Mouse (Mus musculus) bone marrow macrophage, adult 2 months (primary cell): ENCODE data around the gene Onecut3. TPM values are rescaled to one million over a fixed set of nuclear protein-coding genes. Genes with fewer than 3 reads are reported as not detected.

Experiments used
- H3K27ac ChIP-seq: 2 replicates; pipeline ENCODE4 v1.5.1; 2012; ENCODE audit warnings: low read depth, low read length; ENCODE audit not compliant: insufficient read depth
- H3K4me1 ChIP-seq: 2 replicates; pipeline ENCODE4 v1.6.1; 2012; ENCODE audit warnings: low read length; ENCODE audit not compliant: control insufficient read depth, insufficient read depth
- H3K4me3 ChIP-seq: 2 replicates; pipeline ENCODE4 v1.5.1; 2012; ENCODE audit warnings: mild to moderate bottlenecking, low read length, moderate library complexity; ENCODE audit not compliant: insufficient read depth
- CTCF ChIP-seq: IDR thresholded peaks from 2 replicates; pipeline ENCODE4 v1.5.1; 2012; ENCODE audit warnings: low read depth, mild to moderate bottlenecking, low read length, moderate library complexity
- POLR2A ChIP-seq: IDR thresholded peaks from 2 replicates; pipeline ENCODE4 v1.6.1; 2012; ENCODE audit warnings: mild to moderate bottlenecking, low read depth, low read length, borderline replicate concordance
- polyA plus RNA-seq: library from polyadenylated mRNA; stranded (reverse); fragments of >200 nt; gene quantifications from 2 replicates; pipeline ENCODE4 v1.2.4, GENCODE M21; 2012; ENCODE audit not compliant: missing spikeins, insufficient read depth, insufficient read length

The Onecut3 gene
- polyA plus RNA-seq, 1 experiment: not detected

DNA sequence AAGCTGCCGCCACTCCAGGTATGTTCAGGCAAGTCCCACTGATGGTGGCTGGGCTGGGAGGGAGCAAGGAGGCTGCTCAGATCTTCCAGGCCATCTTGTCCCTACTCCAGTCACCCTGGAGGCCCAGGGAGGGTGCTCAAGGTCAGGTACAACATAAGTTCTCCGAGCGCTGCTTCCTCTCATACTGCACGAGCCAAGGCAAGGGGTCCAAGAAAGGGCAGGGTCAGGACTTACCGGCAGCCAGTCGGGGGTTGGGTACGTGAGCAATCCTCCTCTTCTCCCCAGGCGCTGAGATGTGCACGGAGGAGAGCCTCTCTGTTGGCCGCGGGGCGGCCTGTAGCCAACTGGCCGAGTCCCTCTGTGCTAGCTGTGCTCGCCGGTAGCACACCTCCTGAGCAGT, 52.9 kb downstream of the Onecut3 start:
- Histone ChIP-seq H3K4me1 (no peaks in the 10 kb centered on the region), H3K27ac (no peak overlapping the region), H3K4me3 (no peak overlapping the region)
- no peak for TF ChIP-seq POLR2A
- no peak for TF ChIP-seq CTCF

DNA sequence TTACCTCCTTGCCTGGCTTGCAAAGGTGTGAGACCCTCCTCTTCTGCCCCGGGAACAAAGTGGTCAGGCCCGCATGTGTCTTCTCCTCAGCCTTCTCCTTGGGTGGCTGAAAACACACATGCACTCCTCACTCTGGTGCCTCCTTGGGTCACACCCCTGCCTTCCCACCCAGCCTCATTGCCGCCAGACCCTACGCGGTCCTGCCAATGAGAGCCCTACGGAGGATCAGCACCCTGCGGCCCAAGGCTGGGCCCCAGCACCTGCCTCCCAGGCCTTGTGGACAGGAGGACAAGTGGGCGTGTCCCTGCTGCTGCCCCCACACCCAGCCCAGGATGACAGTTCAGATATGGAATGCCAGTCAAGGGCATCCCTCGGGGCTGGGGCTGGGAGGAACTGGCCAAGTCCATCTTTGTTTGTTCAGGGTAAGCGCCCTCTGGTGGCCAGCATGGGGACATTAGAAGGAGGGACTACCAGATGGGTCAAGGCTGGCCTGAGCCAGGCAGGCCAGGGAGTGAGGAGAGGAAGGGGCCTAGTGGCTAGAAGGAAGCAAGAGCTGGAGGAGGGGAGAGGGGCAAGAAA, 53.9 kb downstream of the Onecut3 start:
- Histone ChIP-seq H3K4me1 (no peaks in the 10 kb centered on the region), H3K4me3 (no peak overlapping the region), H3K27ac (no peak overlapping the region)
- TF ChIP-seq POLR2A (no peak), CTCF (peak; percentile 85)

DNA sequence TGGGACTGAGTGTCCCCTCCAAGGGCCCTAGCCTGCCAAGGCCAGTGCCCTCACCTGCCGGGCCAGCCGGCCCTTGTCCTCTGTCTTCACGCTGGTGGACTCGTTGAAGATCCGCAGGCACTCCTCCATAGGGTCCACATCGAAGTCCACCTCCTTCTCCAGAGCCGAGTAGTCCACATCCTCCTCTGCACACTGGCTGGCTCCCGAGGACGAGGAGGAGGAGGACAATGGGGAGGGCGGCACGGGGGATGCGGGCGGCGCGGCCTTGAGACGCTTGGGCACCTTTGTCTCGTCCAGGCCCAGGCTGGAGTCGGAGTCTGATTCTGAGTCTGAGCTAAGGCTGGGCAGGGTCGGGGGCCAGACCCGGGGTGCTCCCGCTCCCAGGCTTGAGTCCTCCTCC, 54.6 kb downstream of the Onecut3 start:
- H3K27ac ChIP-seq: no peak overlapping the region
- H3K4me3 ChIP-seq: no peak overlapping the region
- TF ChIP-seq CTCF (no peak), POLR2A (no peak)
- no peaks in the 10 kb centered on the region for H3K4me1 ChIP-seq

DNA sequence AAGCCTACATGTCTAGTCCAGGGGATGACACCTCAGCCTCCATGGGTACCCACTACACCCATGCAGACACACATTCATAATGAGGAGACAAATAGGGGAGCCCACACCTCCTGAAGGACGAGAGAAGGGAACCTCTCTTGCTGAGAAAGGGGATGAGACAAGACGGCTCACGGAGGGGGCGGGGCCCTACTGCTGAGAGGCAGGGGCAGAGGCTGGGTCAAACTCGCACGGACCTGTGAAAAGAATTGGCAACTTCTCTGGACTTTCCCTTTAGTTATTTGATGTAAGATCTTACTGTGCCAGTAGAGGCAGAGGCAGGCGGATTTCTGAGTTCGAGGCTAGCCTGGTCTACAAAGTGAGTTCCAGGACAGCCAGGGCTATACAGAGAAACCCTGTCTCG, 57.7 kb downstream of the Onecut3 start:
- Histone ChIP-seq H3K4me1 (no peaks in the 10 kb centered on the region; the same call in 1 of the 2 replicates), H3K27ac (no peak overlapping the region), H3K4me3 (no peak overlapping the region)
- TF ChIP-seq CTCF (no peak), POLR2A (no peak)

DNA sequence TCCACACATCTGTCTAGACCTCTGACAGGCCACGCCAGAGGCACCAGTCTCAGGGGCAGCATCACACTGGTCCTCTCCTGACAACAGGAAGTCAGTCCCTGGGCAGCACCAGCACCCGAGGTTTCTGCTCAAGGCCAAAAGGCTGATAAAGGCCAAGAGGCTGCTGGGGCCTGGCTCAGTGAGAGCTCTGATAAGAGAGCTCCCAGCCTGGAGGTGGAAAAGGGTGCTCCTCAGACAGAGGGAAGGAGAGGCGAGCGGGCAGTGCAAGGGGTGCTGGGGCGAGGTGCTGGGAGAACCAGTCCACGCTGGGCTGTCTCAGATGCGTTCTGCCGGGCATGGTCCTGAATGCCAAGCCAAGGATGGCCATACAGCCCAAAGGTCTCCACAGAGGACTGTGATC, 58.9 kb downstream of the Onecut3 start:
- H3K4me1 ChIP-seq: peaks cover 11% of the 10 kb centered on the region
- TF ChIP-seq CTCF (no peak), POLR2A (no peak)
- no peak overlapping the region for H3K4me3 ChIP-seq
- no peak overlapping the region for H3K27ac ChIP-seq

DNA sequence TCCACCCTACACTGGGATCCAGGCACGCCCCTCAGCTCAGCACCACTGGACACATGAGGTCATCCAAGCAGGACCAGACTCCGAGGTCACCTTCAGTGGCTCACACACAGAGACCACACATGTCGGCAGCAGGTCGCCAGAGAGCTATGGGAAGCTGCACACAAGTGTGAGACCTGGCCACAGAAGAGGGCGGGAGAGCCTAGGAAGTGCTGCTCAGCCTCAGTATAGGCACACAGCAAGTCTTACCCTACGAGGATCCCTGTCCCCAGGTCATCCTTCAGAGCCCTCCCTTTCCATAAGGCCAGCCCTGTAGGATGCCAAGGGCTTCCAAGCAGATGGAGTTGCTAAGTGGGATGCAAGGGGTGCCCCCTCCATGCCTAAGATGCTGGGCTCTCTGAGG, 59.4 kb downstream of the Onecut3 start:
- Histone ChIP-seq H3K27ac (no peak overlapping the region), H3K4me1 (peaks cover 15% of the 10 kb centered on the region), H3K4me3 (no peak overlapping the region)
- no peak for TF ChIP-seq POLR2A
- TF ChIP-seq CTCF: no peak

DNA sequence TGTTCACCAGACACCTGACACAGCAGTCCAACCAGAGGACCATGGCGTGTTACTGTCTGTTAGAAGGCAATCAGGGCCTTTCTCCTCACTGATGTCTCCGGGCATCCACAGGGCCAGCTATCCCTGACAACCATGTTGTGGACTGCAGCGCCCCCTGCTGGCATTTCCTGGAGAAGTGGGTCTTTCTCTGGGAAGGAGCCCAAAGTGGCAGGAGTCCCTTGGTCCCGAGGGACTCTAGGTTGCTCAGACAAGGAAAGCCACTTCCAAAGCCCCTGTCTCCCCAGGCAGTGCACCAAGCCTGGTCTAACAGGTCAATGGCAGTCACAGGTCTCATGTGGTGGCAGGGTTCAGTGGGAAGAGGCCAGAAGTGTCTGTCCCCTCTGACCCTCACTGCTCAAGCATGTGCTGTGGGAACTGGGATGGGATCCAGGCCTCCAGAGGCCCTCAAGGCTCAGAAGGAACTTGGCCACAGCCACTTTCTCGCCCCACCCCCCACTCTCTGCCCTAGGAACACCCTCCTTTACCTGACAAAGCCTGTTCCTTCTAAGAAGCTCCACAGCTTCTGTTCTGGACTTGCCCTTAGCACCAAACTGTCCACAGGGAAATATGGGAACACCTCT, 62.8 kb downstream of the Onecut3 start:
- no peak overlapping the region for H3K27ac ChIP-seq
- TF ChIP-seq CTCF (peak; percentile 80), POLR2A (no peak)
- peaks cover 27% of the 10 kb centered on the region for H3K4me1 ChIP-seq
- no peak overlapping the region for H3K4me3 ChIP-seq

DNA sequence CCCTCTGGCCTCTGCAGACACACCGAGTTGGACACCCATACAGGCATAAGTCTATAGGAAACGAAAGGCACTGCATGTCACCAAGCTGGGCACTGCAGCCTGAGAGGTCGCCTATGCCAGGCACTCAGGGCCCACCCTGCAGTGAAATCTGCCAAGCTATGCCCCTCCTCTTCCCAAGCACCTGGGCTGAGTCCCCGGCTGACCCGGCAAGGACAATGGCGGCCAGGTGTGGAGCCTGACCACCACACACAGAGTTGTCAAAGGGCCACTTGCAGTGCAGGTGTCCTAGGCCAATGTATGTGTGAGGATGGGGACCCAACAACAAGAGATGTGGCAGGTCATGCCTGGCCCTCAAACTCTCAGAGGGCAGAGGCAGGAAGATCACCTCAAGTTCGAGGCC, 64.8 kb downstream of the Onecut3 start:
- no peak for TF ChIP-seq POLR2A
- TF ChIP-seq CTCF: no peak
- H3K4me3 ChIP-seq: peak overlapping the region; percentile 11; the same call in 1 of the 2 replicates
- H3K4me1 ChIP-seq: peaks cover 28% of the 10 kb centered on the region
- no peak overlapping the region for H3K27ac ChIP-seq

DNA sequence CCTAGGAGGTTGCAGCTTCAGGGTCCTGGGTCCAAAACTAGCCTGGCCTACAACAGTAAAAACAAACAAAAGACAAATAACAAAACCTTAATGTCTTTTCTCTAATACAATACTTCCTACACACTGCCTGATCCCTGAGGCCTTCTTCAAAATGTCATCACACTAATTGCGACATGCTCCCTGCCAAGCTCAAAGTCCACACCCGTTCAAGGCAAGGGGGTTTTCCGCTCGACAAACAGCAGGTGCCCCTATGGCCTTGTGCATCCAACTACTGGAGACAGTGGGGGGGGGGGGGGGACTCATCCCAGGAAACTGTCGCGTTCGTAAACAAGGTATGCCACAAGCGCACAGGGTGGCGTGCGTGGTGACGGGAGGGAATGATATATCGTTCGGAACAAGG, 66.0 kb downstream of the Onecut3 start:
- peaks cover 28% of the 10 kb centered on the region for H3K4me1 ChIP-seq
- TF ChIP-seq CTCF (no peak), POLR2A (no peak)
- peak overlapping the region; percentile 46 for H3K27ac ChIP-seq
- peak overlapping the region; percentile 100 for H3K4me3 ChIP-seq

DNA sequence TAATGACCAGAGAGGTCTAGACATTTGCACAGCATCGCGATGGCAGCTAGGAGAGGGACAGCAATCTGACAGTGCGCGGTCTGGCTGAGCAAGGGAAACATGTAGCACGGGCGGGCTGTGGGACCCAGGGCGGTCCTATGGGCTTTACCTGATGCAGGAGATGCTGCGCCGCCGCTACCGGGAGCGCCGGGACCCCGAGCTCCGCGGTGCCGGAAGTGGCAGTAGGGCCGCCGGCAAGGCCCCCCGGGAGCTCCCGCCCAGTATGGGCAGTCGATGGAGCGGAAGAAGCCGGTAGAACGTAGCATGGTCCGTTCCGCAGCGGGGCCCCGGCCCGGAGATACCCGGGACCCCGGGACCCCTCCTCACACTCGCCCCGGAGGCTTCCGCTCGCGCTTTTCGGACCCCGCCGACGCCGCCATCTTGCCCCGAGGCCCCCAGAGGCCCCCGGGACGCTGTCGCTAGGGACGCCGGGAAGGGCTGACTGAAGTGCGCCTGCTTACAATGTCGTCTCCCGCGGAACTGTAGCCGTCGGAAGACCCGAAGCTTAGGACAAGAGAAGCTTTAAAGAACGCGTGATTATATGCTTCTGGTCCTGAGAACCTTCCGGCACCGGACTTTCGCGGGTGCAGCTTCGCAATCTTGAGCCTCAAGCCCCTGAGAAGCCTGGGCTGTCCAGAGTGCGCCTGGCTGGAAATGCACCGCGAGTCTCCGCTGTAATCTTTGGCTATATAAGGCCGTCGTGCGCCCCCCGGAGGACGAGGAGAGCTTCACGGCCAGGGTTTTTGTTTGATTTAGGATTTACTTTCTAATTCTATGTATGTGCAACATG, 66.7 kb downstream of the Onecut3 start, which contains the start of gene Rexo1:
Gene Rexo1 (minus strand): TSS at position 445 of the 829 bp plus-strand sequence.
- TF ChIP-seq CTCF (peak; percentile 79), POLR2A (peak; percentile 28; the same call in 1 of the 2 replicates)
- Histone ChIP-seq H3K27ac (peak within 1 kb of the TSS; percentile 86), H3K4me1 (peaks cover 28% of the 10 kb centered on the region)

More for the DNA sequence above, 66.7 kb downstream of the Onecut3 start, which contains the start of gene Rexo1:
- peak within 1 kb of the TSS; percentile 100 for H3K4me3 ChIP-seq
